Mouse (Mus musculus) hindbrain, embryonic 10.5 days (tissue): Measurements from ENCODE around the gene Nlk. TPM values are rescaled to one million over a fixed set of nuclear protein-coding genes. Genes with fewer than 3 reads are reported as not detected.

Source experiments
- DNase-seq: peaks from one replicate; pipeline ENCODE4 v3.0.0-alpha.2; 2017; ENCODE audit warnings: low spot score
- H3K27ac ChIP-seq: fragments of 300-500 bp; sonication (generic); 2 replicates; pipeline ENCODE4 v1.5.1; 2016; ENCODE audit warnings: mild to moderate bottlenecking, moderate library complexity
- H3K27me3 ChIP-seq: fragments of 300-500 bp; sonication (generic); 2 replicates; pipeline ENCODE4 v1.6.1; 2016; ENCODE audit warnings: mild to moderate bottlenecking; ENCODE audit not compliant: poor library complexity, insufficient read depth, severe bottlenecking
- H3K36me3 ChIP-seq: fragments of 300-500 bp; sonication (generic); 2 replicates; pipeline ENCODE4 v1.6.1; 2016; ENCODE audit warnings: mild to moderate bottlenecking, moderate library complexity
- H3K4me1 ChIP-seq: fragments of 300-500 bp; sonication (generic); replicated peaks from 2 replicates; pipeline ENCODE4 v1.6.1; 2016; ENCODE audit warnings: mild to moderate bottlenecking
- H3K4me3 ChIP-seq: fragments of 300-500 bp; sonication (generic); 2 replicates; pipeline ENCODE4 v1.5.1; 2016; ENCODE audit warnings: mild to moderate bottlenecking, moderate library complexity
- H3K9me3 ChIP-seq: fragments of 300-500 bp; sonication (generic); 2 replicates; pipeline ENCODE4 v1.6.1; 2016; ENCODE audit warnings: mild to moderate bottlenecking, moderate library complexity
- WGBS: fragments of 180-500 bp; shearing (Covaris S2); methylation state at CpG from one replicate; pipeline ENCODE4 v1.1.7; 2016; 5-methylcytosine and 5-hydroxymethylcytosine counted together
- polyA plus RNA-seq: library from polyadenylated mRNA; unstranded; fragments of >200 nt; fragmentation: Nextera tagmentation; extraction: Ambion mirVana; gene quantifications from 2 replicates; pipeline ENCODE4 v1.2.1, GENCODE M21; 2016

Gene Nlk
- polyA plus RNA-seq, 1 experiment from 2014 or later = 17.1 TPM

DNA sequence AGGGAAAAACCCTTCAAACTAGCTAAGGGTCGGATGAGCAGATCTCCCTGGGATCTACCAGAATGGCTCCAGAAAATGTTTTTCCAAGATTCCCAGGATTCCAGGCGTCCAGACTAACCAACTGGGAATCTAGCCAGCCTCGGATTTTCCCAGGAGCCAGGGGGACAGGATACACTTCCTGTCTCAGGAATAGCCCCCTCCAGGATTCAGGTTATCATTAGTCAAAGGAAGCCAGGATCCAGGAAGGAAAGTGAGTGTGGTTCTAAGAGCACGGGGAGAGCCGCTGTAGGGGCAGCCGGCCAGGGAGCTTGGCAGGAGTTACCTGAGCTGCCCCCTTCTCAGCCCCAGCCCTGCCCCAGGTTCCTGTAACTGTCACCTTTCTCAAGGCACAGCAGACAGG, 166.1 kb downstream of the Nlk start:
- H3K4me1 ChIP-seq = peaks cover 12% of the 10 kb centered on the region
- no peak overlapping the region for H3K27ac ChIP-seq
- H3K4me3 ChIP-seq = no peak overlapping the region
- H3K36me3 ChIP-seq = peaks cover 66% of the 10 kb centered on the region
- DNase-seq = no peak
- no peaks in the 10 kb centered on the region for H3K9me3 ChIP-seq
- 85% methylated on average over 6 of the region's 6 CpGs for WGBS
- no peaks in the 10 kb centered on the region for H3K27me3 ChIP-seq

DNA sequence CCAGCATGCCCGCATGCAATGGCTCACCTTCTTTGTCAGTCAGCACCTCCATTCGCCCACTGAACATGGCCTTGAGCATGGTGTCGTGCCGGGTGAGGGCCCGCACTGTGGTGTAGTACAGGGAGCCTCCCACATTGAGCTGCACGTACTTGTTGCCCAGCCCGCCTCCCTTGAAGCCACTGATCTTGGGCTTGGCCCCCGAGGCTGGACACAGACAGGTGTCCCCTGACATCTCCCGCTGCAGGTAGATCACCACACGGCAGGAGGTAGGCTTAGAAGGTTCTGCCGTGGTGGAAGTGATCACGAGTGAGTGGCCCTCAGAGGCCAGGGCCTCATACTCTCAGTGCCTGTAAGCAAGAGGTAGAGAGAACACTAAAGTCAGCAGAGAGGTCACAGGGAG, 167.2 kb downstream of the Nlk start:
- H3K27me3 ChIP-seq = no peaks in the 10 kb centered on the region
- no peak overlapping the region for H3K27ac ChIP-seq
- no peak overlapping the region for H3K4me3 ChIP-seq
- DNase-seq = no peak
- peaks cover 76% of the 10 kb centered on the region for H3K36me3 ChIP-seq
- no peaks in the 10 kb centered on the region for H3K9me3 ChIP-seq
- peaks cover 8% of the 10 kb centered on the region for H3K4me1 ChIP-seq
- WGBS = 93% methylated on average over 12 of the region's 12 CpGs

DNA sequence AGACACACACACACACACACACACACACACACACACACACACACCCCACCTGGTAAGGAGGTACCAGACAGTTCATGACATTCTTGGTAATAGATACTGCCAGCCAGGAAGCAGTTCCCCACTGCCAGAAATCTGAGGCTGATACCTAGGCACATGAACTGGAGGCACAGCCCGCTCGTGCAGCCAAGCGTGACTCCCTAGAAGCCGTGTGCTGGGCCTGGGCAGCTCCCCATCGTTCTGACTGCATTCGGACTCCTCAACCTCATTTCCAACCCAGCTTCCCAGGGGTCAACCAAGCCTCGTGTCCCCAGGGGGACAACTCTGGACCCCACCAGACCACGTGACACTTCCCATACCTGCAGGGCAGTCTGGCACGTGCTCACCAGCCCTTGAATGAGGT, 168.5 kb downstream of the Nlk start:
- Histone ChIP-seq H3K36me3 (peaks cover 85% of the 10 kb centered on the region), H3K27ac (no peak overlapping the region)

DNA sequence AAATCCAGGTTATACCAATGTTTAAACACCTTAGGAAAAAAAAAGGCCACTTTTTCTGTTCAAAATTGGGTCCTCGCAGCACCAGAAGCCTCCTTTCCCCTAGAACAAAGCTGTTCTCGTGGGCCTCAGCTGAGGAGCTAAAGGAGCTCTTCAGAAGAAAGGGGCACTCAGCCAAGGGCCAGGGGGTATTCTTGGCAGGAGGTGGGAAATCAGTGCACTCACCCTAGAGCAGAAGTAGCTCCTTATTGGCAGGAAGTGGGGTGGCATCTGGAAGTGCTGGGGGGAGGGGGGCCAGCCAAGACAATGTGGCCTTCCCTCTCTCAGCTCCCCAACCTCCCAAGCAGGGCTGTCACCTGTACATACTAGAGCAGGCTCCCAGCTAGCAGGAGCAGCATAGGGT, 172.3 kb downstream of the Nlk start:
- WGBS = 91% methylated on average over 2 of the region's 2 CpGs
- H3K4me3 ChIP-seq = no peak overlapping the region
- no peaks in the 10 kb centered on the region for H3K4me1 ChIP-seq
- H3K27me3 ChIP-seq = no peaks in the 10 kb centered on the region
- H3K36me3 ChIP-seq = peaks cover 100% of the 10 kb centered on the region
- no peak overlapping the region for H3K27ac ChIP-seq
- no peak for DNase-seq
- H3K9me3 ChIP-seq = no peaks in the 10 kb centered on the region

More for the DNA sequence above, 168.5 kb downstream of the Nlk start:
- H3K27me3 ChIP-seq = no peaks in the 10 kb centered on the region
- no peaks in the 10 kb centered on the region for H3K4me1 ChIP-seq
- 85% methylated on average over 9 of the region's 9 CpGs for WGBS
- DNase-seq = no peak
- no peak overlapping the region for H3K4me3 ChIP-seq
- no peaks in the 10 kb centered on the region for H3K9me3 ChIP-seq

DNA sequence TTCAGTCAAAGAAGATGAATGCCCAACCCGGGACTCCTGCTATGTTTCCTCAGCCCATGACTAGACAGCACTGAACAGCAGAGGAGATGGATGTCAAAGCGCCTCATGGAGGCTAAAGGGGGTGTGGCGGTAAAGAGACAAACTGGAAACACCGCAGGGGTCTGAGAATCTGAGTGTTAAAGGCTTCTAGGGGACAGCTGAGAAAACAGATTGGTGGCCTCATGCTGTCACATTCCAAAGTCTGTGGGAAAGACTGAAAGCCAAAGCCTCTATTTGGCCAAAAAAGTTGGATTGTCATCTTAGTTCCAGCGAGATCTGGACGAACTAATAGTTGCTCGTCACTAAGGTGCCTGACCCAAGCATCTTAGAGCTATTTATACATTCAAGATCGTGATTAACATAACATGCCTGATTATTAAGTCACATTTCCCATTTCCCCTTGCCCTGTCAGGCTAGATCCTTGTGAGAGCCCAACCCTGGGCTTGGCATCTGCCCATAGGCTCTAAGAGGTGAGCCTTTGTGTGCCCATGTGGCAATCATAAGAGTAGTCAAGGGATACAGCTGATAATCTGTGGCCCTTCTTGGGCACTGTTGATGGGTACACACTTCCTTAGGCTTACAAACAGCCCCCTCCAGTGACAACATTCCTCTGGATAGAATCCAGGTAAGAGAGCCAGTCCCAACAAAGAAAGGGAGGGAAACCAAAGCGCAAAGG, 173.8 kb downstream of the Nlk start:
- H3K4me3 ChIP-seq = no peak overlapping the region
- no peaks in the 10 kb centered on the region for H3K4me1 ChIP-seq
- 74% methylated on average over 9 of the region's 9 CpGs for WGBS
- no peaks in the 10 kb centered on the region for H3K9me3 ChIP-seq
- no peak overlapping the region for H3K27ac ChIP-seq
- no peaks in the 10 kb centered on the region for H3K27me3 ChIP-seq
- peaks cover 100% of the 10 kb centered on the region for H3K36me3 ChIP-seq
- DNase-seq = no peak

DNA sequence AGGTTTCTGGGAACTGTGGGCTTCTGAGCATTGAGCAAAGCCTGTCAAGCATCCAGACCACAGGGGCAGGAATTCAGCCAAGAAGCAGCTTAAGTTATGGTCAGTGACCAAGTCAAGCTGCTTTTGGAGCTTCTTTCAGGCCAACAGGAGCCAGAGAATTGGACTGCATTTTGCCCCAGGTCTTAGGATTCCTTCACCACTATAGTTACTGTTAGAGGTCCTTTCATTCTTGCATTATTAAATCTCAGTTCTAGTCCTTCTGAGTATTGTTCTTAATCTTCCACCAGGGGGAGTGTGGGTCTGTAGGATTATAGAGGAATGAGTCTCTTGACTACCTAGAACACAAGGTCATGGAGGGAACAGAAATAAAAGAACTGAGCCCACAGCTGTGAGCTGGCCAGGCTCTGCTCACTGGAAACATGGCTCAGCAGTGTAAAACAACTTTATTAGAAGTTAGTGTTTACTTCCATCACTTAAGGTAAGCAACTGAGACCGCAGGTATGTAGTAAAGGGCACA, 174.6 kb downstream of the Nlk start:
- DNase-seq = no peak
- Histone ChIP-seq H3K4me3 (no peak overlapping the region), H3K27ac (no peak overlapping the region), H3K9me3 (no peaks in the 10 kb centered on the region), H3K27me3 (no peaks in the 10 kb centered on the region), H3K36me3 (peaks cover 100% of the 10 kb centered on the region), H3K4me1 (no peaks in the 10 kb centered on the region)
- WGBS = 94% methylated on average over 1 of the region's 1 CpGs

DNA sequence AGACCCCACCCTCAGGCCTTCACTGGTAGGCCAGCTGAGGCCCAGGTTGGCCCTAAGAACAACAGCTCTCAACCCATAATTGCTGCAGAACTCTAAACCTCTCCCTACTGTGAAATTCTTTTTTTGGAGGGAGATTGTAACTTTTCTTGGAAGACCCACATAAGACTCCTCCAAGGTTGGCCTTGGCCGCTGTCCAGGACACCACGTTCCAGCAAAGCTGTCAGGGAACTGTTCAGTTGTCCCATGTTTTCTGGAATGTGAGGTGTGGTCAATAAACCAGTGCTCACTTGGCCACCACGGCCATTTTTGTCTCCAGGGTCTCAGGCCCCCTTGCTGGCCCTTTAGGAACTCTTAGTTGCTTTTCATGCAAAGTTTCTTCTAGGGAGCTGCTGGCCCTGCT, 175.3 kb downstream of the Nlk start:
- 92% methylated on average over 3 of the region's 3 CpGs for WGBS
- DNase-seq = no peak
- H3K36me3 ChIP-seq = peaks cover 97% of the 10 kb centered on the region
- H3K9me3 ChIP-seq = no peaks in the 10 kb centered on the region
- H3K27me3 ChIP-seq = no peaks in the 10 kb centered on the region
- H3K4me3 ChIP-seq = no peak overlapping the region
- H3K27ac ChIP-seq = no peak overlapping the region
- no peaks in the 10 kb centered on the region for H3K4me1 ChIP-seq

DNA sequence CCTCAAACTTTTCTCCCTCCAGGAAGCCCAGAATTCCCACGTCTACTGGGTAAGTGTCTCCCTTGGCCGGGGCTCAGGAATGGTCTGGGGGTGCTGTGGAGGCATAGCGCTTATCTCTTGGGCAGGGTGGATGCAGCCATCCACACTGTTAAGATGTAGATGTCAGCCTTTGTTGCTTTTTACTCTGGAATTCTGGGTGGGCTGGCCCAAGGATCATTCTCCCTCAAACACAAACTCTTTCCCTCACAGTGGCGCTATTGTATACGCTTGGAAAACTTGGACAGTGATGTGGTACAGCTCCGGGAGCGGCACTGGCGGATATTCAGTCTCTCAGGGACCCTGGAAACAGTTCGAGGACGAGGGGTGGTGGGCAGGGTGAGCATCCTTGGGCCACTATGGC, 178.2 kb downstream of the Nlk start:
- Histone ChIP-seq H3K27ac (no peak overlapping the region), H3K4me1 (no peaks in the 10 kb centered on the region), H3K4me3 (no peak overlapping the region), H3K36me3 (peaks cover 97% of the 10 kb centered on the region), H3K9me3 (no peaks in the 10 kb centered on the region), H3K27me3 (no peaks in the 10 kb centered on the region)
- 92% methylated on average over 10 of the region's 10 CpGs for WGBS
- DNase-seq = no peak

Other genes with a start within 250 kb of the Nlk start
- gene Slc46a1, start 231.7 kb downstream of the Nlk start, polyA plus RNA-seq = 20.2 and 21.1 TPM in 2 replicates
- 11.2 and 20.8 TPM in 2 replicates for gene Sarm1, start 199.6 kb downstream of the Nlk start, polyA plus RNA-seq
- gene Vtn, start 198.3 kb downstream of the Nlk start, polyA plus RNA-seq = 66.9 and 96.6 TPM in 2 replicates
- not detected in 2 replicates for gene Sebox, start 193.9 kb downstream of the Nlk start, polyA plus RNA-seq
- 84.0 and 86.4 TPM in 2 replicates for gene Tmem199, start 185.2 kb downstream of the Nlk start, polyA plus RNA-seq
- 135 and 152 TPM in 2 replicates for gene Poldip2, start 185.2 kb downstream of the Nlk start, polyA plus RNA-seq
- gene Tnfaip1, start 161.0 kb downstream of the Nlk start, polyA plus RNA-seq = 70.4 and 81.6 TPM in 2 replicates
- gene Ift20, start 161.0 kb downstream of the Nlk start, polyA plus RNA-seq = 89.2 and 94.2 TPM in 2 replicates
- 86.5 and 94.5 TPM in 2 replicates for gene Tmem97, start 146.6 kb downstream of the Nlk start, polyA plus RNA-seq
- gene Ccnq, start 54.4 kb upstream of the Nlk start, polyA plus RNA-seq = 36.4 and 37.9 TPM in 2 replicates
- gene Lyrm9, start 129.2 kb upstream of the Nlk start, polyA plus RNA-seq = 19.8 and 23.9 TPM in 2 replicates
- 0.71 and 1.1 TPM in 2 replicates for gene Nos2, start 223.4 kb upstream of the Nlk start, polyA plus RNA-seq